ENCODE assay signal across 9 mouse cellular contexts in the genomic region with DNA sequence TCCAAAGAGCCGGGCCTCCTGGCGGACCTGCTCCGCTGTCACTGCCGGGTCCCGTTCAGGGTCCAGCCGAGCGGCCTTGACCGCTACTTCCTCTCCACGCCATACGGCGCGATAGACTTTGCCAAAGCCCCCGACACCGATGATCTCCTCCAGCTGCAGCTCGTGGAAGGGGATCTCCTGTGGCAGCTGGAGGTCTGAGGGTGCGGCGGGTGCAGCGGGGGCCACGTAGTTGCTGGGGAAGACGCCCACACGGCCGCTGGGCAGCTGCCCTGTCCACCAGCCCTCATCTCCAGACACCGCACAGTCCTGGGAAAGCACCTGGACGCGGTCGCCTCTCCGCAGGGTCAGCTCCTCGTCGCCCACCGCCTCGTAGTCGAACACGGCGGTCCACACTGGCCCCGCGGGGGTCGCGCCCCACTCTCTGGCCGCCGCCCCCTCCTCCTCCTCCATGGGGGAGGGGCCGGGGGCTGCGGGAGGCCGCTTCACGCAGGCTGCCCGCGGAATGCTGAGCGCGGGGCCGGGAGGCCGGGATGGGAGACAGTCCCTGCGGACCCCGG. TPM values are rescaled to one million over a fixed set of nuclear protein-coding genes. Genes with fewer than 3 reads are reported as not detected.
A peak's percentile ranks its signal among the peaks of the same experiment; 100 is the strongest.
DNase-seq lines count a peak whose midpoint lies in the region; ATAC-seq and TF ChIP-seq lines count a peak whose summit lies in the region.
"Had no signal": no experiment of that assay in that cellular context is flagged by ENCODE, and none has a peak within 500 bp of the region (broad histone marks: within the 10 kb centered on the region; RNA-seq: fewer than 3 reads in every experiment).

No protein-coding gene starts in this region.

- no peak overlapping the region for H3K27ac ChIP-seq in heart, embryonic 11.5 days (ENCODE audit: low read depth, low read length)
- H3K27ac ChIP-seq in midbrain, embryonic 16.5 days (ENCODE audit: low read length) = peak overlapping the region; percentile 85

- TF ChIP-seq POLR2A in lung, adult 2 months (IDR thresholded peaks at IDR 0.05; ENCODE audit: borderline replicate concordance, extremely low read depth, low read depth, low read length) = no peak

- intact Hi-C loops in left cerebral cortex, postnatal 25 days (cut with DNase I) = loop anchor here (2.0 kb wide), 1 partner anchor 19 kb away; no protein-coding TSS in a partner anchor

- no peak for DNase-seq in lung, adult 2 months
- DNase-seq in lung, postnatal 25 days (ENCODE audit: low spot score) = no peak
- peak; percentile 60 for DNase-seq in cerebellum, adult 11 months
- DNase-seq in kidney, postnatal 10 days = peak; percentile 65
- DNase-seq in layer of hippocampus, adult 8-10 months (ENCODE audit: low spot score in 2 of 2) = no peak
- no peak for DNase-seq in left cerebral cortex, postnatal 25 days (ENCODE audit: low spot score in 2 of 2)

- TF ChIP-seq CTCF in lung, adult 2 months (IDR thresholded peaks at IDR 0.05; ENCODE audit: insufficient read depth, low read length) = no peak

- no peaks in the 10 kb centered on the region for H3K9me3 ChIP-seq in heart, embryonic 11.5 days (replicated peaks; ENCODE audit: control insufficient read depth, low read length)
- H3K9me3 ChIP-seq in midbrain, embryonic 16.5 days (replicated peaks; ENCODE audit: control insufficient read depth, low read length, poor library complexity, severe bottlenecking) = no peaks in the 10 kb centered on the region

- H3K4me3 ChIP-seq in lung, adult 2 months (replicated peaks; ENCODE audit: extremely low read depth, low read depth, low read length) = peak overlapping the region; percentile 79
- H3K4me3 ChIP-seq in heart, embryonic 11.5 days (ENCODE audit: low read depth, low read length) = peak overlapping the region; percentile 81
- H3K4me3 ChIP-seq in midbrain, embryonic 16.5 days (ENCODE audit: low read depth, low read length) = peak overlapping the region; percentile 75

- H3K4me1 ChIP-seq in lung, adult 2 months (ENCODE audit: control insufficient read depth, insufficient read depth, low read length) = peaks cover 5% of the 10 kb centered on the region
- H3K4me1 ChIP-seq in heart, embryonic 11.5 days (ENCODE audit: control insufficient read depth, insufficient read depth, low read length) = peaks cover 8% of the 10 kb centered on the region
- H3K4me1 ChIP-seq in midbrain, embryonic 16.5 days (ENCODE audit: control insufficient read depth, insufficient read depth, low read length) = peaks cover 38% of the 10 kb centered on the region

- H3K27me3 ChIP-seq in heart, embryonic 11.5 days (ENCODE audit: control insufficient read depth, insufficient read depth, low read length) = no peaks in the 10 kb centered on the region
- H3K27me3 ChIP-seq in midbrain, embryonic 16.5 days (ENCODE audit: control insufficient read depth, insufficient read depth, low read depth, low read length) = no peaks in the 10 kb centered on the region

- ATAC-seq in heart, embryonic 11.5 days (replicated peaks; ENCODE audit: insufficient number of reproducible peaks, low FRiP score, low TSS enrichment) = peak; percentile 37; the same call in 1 of the 2 replicates
- peak; percentile 40 for ATAC-seq in midbrain, embryonic 16.5 days

- peak overlapping the region; percentile 100 for H3K4me2 ChIP-seq in heart, embryonic 11.5 days
- peak overlapping the region; percentile 95 for H3K4me2 ChIP-seq in midbrain, embryonic 16.5 days (ENCODE audit: low read length)

- WGBS in lung, adult 2 months = 2% methylated on average over 49 of the region's 52 CpGs
- 2% methylated on average over 50 of the region's 52 CpGs for WGBS in heart, embryonic 11.5 days (ENCODE audit: insufficient replicate concordance)
- 2% methylated on average over 42 of the region's 52 CpGs for WGBS in midbrain, embryonic 16.5 days

- no peaks in the 10 kb centered on the region for H3K36me3 ChIP-seq in heart, embryonic 11.5 days (ENCODE audit: control insufficient read depth, insufficient read depth, low read length)
- no peaks in the 10 kb centered on the region; the same call in 1 of the 2 replicates for H3K36me3 ChIP-seq in midbrain, embryonic 16.5 days (ENCODE audit: control insufficient read depth, insufficient read depth, low read length)

- H3K9ac ChIP-seq in heart, embryonic 11.5 days (ENCODE audit: low read depth, low read length) = peak overlapping the region; percentile 84
- peak overlapping the region; percentile 91 for H3K9ac ChIP-seq in midbrain, embryonic 16.5 days (ENCODE audit: low read depth, low read length)

RNA-seq across cellular contexts. Expression of a gene that starts 0.7 kb away (rescaled TPM):
- 27.1 and 31.9 TPM in 2 replicates for polyA plus RNA-seq in lung, adult 2 months (2012; rRNA removed)
- 3.0 and 3.6 TPM in 2 replicates for polyA plus RNA-seq in heart, embryonic 11.5 days (2014; fragmentation: Nextera tagmentation; extraction: Ambion mirVana)
- polyA plus RNA-seq in midbrain, embryonic 16.5 days (2015; fragmentation: Nextera tagmentation; extraction: Ambion mirVana) = 15.4 and 16.9 TPM in 2 replicates
- 100 to 1,000 TPM; 140 to 155 (median 146) TPM for total RNA-seq in layer of hippocampus, adult 8-10 months (2022)
- total RNA-seq in left cerebral cortex, postnatal 25 days (2021) = 100 to 1,000 TPM; 225 to 229 TPM

RNA-seq across cellular contexts. Expression of a gene that starts 15.5 kb away (rescaled TPM):
- polyA plus RNA-seq in lung, adult 2 months (2012; rRNA removed) = 0.36 and 1.5 TPM in 2 replicates
- 1.7 and 3.1 TPM in 2 replicates for polyA plus RNA-seq in heart, embryonic 11.5 days (2014; fragmentation: Nextera tagmentation; extraction: Ambion mirVana)
- polyA plus RNA-seq in midbrain, embryonic 16.5 days (2015; fragmentation: Nextera tagmentation; extraction: Ambion mirVana) = 16.7 and 19.1 TPM in 2 replicates
- 10 to 100 TPM in 2 of 4 experiments, 1 to 10 TPM in 2; 9.6 to 13.5 (median 10.5) TPM for total RNA-seq in layer of hippocampus, adult 8-10 months (2022)
- total RNA-seq in left cerebral cortex, postnatal 25 days (2021) = 10 to 100 TPM in 1 of 2 experiments, 1 to 10 TPM in 1; 9.4 to 10.5 TPM

RNA-seq across cellular contexts. Expression of a gene that starts 19.9 kb away (rescaled TPM):
- not detected in 2 replicates for polyA plus RNA-seq in lung, adult 2 months (2012; rRNA removed)
- not detected in 2 replicates for polyA plus RNA-seq in heart, embryonic 11.5 days (2014; fragmentation: Nextera tagmentation; extraction: Ambion mirVana)
- polyA plus RNA-seq in midbrain, embryonic 16.5 days (2015; fragmentation: Nextera tagmentation; extraction: Ambion mirVana) = 75.0 and 84.4 TPM in 2 replicates
- 10 to 100 TPM; 37.0 to 42.0 (median 41.1) TPM for total RNA-seq in layer of hippocampus, adult 8-10 months (2022)
- 100 to 1,000 TPM; 137 to 140 TPM for total RNA-seq in left cerebral cortex, postnatal 25 days (2021)
- total RNA-seq: neutrophil, adult 5-6 weeks had no signal

RNA-seq across cellular contexts. Expression of a gene that starts 57.5 kb away (rescaled TPM):
- polyA plus RNA-seq in lung, adult 2 months (2012; rRNA removed) = 1.2 and 1.9 TPM in 2 replicates
- 21.8 and 22.5 TPM in 2 replicates for polyA plus RNA-seq in heart, embryonic 11.5 days (2014; fragmentation: Nextera tagmentation; extraction: Ambion mirVana)
- polyA plus RNA-seq in midbrain, embryonic 16.5 days (2015; fragmentation: Nextera tagmentation; extraction: Ambion mirVana) = 111 and 125 TPM in 2 replicates
- total RNA-seq in layer of hippocampus, adult 8-10 months (2022) = 10 to 100 TPM; 37.9 to 43.5 (median 41.4) TPM
- 10 to 100 TPM; 32.7 to 36.0 TPM for total RNA-seq in left cerebral cortex, postnatal 25 days (2021)

Comparison
In these comparisons a context has a peak if more than half of its experiments do, and no peak if none do; other contexts are left out.
1. DNase-seq: peak in cerebellum, adult 11 months (single experiment) and kidney, postnatal 10 days (single experiment); none in lung, adult 2 months (single experiment), lung, postnatal 25 days (single experiment), layer of hippocampus, adult 8-10 months (0 of 2) and left cerebral cortex, postnatal 25 days (0 of 2).
2. RNA of a gene that starts 19.9 kb away (polyA plus RNA-seq): 75.0 to 84.4 TPM in midbrain, embryonic 16.5 days; not detected in lung, adult 2 months and not detected in heart, embryonic 11.5 days; every median in the first group is over 10 times any median in the second.
3. Peak in every context shown above with its lines, with median percentiles within 50 percentile points of each other: H3K4me3 ChIP-seq.